Mouse (Mus musculus): Measurements from ENCODE around the gene Msmb. TPM values are rescaled to one million over a fixed set of nuclear protein-coding genes. Genes with fewer than 3 reads are reported as not detected.

Msmb gene
- total RNA-seq, 2 experiments from 2014 or later: not detected

DNA sequence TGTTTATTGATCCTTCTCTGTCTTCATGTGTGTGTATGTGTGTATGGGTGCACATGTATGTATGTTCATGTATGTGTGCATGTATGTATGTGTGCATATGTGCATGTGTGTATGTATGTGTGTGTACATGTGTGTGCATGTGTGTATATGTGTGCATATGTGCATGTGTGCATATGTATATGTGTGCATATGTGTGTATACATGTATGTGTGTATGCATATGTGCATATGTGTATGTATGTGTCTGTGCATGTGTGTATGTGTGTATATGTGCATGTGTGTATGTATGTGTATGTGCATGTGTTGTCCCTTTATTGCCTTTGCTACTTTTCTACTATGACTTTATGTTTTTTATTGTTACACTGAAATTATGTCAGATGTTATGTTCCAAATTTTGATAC lies 2.9 kb downstream of the Msmb start:
- intact Hi-C loops (cut with DNase I): no loop called here
- DNase-seq (ENCODE audit: low spot score): no peak

DNA sequence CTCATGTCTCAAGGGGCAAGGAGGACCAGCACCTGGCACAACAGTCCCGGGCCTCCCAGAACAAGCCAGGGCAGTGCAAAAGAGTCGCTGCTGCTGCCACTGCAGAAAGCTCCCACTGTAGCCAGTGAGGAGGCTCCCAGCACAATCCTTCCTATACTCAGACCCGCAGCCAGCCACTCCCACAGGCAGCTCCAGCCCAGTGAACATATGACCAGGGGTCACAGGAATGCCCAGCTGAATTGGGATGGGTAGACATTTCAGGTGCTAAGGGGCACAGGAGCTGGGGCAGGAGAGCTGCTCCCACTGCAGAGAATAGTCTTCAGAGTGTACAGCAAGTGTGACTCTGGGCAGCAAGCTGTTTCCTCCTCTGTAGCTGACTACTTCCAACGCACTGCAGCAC lies 3.6 kb downstream of the Msmb start:
- intact Hi-C loops (cut with DNase I): no loop called here
- no peak for DNase-seq (ENCODE audit: low spot score)

DNA sequence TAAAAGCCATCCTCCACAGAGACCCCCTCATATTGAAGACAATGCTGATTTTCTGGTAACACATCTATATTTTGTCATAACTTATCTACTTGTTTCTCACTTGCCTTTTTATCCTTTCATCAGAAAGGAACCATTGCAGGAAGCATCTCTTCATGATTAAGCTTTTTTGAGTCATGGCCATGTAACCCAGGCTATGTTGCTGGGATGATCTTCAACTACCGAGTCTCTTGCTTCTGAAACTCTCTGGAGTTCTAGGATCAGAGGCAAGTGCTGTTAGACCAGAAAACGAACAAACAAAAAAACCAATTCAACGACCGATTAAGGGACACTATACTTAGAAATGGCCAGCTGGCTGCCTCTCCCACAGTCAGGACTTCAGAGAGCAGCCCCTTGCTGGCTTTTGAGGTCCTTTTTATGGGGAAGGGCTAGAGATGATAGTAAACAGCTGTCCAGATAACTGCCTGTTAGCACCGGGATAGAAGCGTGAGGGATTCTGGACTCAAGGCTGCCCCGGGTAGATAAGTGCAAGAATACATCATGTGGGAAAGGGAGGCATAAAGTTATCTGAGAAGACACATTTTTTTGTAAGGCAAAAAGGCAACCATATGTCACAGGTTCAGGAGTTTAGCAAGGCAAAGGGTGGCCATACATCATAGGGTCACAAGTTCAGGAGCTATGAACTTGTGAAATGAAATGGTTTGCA lies 4.1 kb downstream of the Msmb start:
- DNase-seq (ENCODE audit: low spot score): no peak
- intact Hi-C loops (cut with DNase I): no loop called here

DNA sequence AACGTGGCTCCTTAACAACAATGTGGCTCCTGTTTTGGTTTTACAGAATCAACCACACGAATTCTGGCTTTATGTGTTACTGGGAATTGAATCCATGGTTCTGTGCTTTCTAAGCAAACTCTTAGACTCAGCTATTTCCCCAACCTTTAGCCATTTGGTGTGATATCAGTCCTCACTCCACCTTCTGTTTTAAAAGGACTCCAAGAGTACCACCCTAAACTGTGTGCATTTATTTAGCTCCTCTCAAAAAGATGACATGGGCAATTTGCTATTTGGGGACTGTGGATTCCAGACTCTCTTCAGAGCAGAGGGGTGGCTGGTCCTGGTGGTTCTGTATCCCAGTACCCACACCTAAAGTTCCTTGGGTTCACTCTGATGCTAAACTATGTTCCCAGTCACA lies 4.8 kb downstream of the Msmb start:
- intact Hi-C loops (cut with DNase I): no loop called here
- no peak for DNase-seq (ENCODE audit: low spot score)

DNA sequence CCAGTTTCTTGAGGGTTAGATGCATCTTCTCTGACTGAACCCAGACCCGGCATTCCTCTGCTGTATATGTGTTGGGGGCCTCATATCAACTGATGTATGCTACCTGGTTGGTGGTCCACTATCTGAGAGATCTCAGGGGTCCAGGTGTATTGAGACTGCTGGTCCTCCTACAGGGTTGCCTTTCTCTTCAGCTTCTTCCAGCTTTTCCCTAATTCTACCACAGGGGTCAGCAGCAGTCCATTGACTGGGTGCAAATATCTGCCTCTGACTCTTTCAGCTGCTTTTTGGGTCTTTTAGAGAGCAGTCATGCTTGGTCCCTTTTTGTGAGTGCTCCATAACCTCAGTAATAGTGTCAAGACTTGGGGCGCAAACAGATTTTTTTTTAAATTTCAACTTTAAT lies 9.0 kb downstream of the Msmb start:
- intact Hi-C loops (cut with DNase I): no loop called here
- no peak for DNase-seq (ENCODE audit: low spot score)

DNA sequence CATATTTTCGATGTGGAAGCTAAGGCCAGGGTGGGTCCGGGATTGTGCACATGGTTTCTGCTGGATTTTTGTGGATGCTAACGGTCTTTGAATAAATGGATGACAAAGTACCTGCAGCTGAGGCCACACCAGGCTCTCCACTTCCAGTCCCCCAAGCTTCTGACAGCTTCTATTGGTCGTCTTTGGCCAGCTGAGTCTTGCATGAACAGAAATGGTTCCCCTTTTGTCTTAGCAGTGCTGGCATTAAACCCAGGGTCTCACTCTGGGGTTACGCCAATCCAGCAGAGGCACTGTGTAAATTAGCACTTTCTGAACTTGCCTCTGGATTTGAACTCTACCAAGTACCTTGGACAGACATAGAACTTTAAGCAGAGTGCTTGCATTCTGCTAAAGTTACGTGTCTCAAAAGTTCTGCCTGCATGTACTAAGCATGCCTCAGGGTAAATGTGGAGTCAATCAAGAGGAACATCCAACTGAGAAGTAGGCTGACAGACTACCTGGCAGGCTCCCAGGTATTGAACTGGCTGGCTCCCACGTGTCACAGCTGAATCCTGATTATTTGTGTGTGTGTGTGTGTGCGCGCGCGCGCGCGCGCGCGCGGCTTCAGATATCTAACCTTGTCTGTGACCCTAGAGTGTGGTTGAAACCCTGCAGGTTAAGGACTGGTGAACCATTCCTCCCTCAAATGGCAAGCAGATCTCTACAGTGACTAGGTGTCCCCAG lies 10.6 kb downstream of the Msmb start:
- DNase-seq (ENCODE audit: low spot score): no peak
- intact Hi-C loops (cut with DNase I): no loop called here

DNA sequence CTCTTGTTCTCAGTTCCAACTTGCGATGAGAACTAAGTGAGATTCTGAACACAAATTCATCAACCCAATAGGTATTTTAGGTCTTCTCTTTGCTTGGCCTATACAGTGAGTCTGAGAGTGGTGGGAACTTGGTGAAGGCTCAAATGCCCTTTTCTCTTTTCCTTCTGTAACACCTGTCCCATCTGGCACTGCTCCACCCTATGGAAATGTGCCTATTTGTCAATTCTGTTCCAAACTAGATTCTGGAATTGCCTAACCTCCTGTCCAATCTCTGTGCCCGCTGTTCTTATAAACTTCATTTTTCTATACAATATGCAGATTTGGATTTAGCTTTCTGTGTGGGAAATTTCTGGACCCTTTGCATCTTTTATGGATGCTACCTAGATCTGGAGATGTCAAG lies 11.3 kb downstream of the Msmb start:
- DNase-seq (ENCODE audit: low spot score): no peak
- intact Hi-C loops (cut with DNase I): no loop called here

DNA sequence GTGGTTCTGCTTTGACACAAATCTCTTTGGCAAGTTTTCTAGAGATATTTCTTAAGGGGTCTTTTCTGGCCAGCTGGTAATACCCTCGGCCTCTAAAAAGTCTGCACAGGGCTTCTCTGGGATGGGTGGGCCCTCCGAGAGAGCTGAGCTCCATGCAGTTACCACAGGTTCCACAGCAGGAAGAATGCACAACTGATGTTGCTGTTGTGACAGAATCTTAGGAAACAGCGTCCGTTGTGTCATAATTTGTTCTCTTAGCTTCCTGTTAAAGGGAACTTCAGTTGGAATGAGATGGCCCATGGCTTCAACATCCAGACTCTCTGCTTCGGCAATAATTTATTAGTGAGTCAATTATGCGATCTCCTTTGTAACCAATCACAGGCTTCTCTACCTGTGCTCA lies 12.9 kb downstream of the Msmb start:
- intact Hi-C loops (cut with DNase I): loop anchor here (5.0 kb wide), 1 partner anchor 67 kb away; the partner anchor contains the start of genes Dph3 and Oxnad1
- no peak for DNase-seq (ENCODE audit: low spot score)

DNA sequence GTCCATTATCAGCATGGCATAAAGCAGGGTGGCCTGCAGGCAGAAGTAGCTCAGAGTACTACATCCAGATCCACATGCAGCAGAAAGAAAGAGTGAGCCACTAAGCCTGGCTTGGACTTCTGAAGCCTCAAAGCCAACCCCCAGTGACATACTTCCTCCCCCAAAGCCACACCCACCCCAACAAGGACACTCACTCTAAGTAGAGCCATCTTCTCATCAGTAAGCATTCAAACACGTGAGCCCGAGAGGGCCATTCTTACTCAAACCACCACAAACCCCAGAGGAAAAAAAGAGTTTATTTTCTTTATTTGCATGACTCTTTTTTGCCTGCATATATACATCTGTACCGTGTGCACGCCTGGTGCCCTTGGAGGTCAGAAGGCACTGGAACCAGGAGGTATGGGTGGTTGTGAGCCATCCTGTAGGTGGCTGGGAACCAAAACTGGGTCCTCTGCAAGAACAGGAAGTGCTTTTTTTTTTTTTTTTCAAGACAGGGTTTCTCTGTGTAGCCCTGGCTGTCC lies 17.4 kb downstream of the Msmb start:
- no peak for DNase-seq (ENCODE audit: low spot score)
- intact Hi-C loops (cut with DNase I): loop anchor here (5.0 kb wide), 1 partner anchor 72 kb away; the partner anchor contains the start of genes Dph3 and Oxnad1

DNA sequence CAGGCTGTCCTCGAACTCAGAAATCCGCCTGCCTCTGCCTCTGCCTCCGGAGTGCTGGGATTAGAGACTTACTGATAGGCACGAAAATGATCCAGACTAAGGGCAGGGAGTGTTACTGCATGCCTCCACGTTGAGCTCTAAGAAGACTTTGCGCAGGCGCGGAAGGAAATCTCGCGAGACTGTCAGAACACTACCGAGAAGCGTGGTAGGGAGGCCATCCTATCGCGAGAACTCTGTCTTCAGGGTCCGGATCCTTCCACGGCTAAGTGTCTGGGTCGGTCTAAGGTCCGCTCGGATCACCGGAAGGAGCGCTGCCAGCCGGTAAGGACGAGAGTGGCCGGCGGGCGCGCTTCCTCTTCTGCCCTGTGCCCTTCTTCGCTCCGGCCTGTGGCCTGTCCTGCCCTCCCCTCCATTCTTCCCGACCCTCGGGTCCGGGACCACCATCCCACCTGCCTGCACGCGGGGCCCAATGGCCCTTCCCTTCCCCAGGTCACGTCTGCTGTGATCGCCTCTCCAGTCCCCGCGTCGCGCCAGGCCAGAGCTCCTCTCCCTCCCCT lies 17.9 kb downstream of the Msmb start, which contains the start of gene Ncoa4:
Ncoa4 (plus strand) TSS at position 176 of the 557 bp plus-strand sequence.
- intact Hi-C loops (cut with DNase I): loop anchor here (5.0 kb wide), 1 partner anchor 72 kb away; the partner anchor contains the start of genes Dph3 and Oxnad1
- DNase-seq (ENCODE audit: low spot score): peak; percentile 96

DNA sequence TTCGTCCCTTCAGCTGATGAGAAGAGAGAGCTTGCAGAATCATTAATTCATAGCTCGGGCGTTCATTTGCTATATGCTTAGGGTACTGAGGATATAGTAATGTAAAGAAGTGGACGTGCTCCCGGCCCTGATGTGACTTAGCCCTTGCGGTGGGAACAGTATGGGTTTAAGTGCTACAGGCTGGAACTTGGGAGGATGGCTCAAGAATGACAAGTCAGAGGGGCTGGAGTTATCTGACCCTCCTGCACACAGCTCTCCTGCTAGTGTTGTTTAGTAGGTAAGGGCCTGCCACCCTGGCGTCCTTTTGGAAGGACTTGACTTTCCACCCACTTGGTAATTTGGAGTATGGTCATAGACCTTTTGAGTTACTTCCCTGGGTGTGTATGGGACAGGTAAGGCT lies 18.7 kb downstream of the Msmb start:
- intact Hi-C loops (cut with DNase I): no loop called here
- no peak for DNase-seq (ENCODE audit: low spot score)

DNA sequence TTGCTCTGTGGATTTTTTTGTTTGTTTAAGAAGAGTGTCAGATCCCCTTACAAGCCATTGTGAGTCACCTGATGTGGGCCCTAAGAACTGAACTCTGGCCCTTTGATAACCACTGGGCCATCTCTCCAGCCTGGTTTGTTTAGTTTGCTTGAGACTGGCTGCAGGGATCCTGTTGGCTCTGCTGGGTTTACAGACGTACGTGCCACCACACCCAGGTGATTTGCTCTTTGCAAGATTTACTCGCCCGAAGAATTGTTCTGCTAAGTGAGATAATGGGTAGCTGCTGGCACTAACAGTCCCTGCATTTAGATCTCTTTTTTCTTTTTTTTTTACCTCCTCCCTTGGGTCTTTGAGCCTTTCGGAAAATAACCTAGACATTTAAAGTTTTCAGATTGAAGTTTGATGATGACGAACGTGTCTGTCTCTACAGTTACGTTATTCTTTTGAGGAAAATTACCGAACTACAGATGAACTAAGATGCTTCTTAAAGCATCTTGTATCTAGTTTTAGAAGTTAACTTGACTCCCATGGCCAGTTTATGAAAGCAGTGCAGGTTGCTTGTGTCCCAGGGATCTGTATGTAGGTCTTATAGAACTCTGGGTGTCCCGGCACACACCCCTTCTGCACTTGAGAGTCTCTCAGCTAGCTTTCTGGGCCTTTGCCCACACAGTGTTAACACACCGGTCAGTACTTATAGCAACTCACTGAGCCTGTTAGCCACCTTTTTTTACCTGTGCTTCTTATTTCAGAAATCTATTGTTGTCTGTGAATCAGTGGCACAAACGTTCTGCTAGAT lies 19.5 kb downstream of the Msmb start:
- intact Hi-C loops (cut with DNase I): no loop called here
- DNase-seq (ENCODE audit: low spot score): no peak

DNA sequence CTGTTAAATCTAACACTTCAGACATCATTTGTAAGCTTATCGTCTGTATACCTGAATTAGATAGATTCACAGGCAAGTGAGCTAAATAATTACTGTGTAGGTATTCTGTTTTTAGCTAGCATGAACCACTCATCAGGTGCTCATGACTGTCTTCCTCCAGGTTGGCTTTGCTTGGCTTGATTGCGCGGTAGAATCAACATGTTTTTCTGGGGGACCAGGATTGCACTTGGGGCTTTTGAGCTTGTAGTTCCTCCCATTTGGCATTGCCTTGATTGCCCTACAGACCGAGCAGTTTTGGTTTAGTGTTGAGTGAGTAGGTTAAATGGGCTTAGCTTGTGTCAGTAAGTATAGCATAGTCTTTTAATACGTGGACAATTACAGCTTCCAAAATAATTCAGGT lies 20.4 kb downstream of the Msmb start:
- DNase-seq (ENCODE audit: low spot score): no peak
- intact Hi-C loops (cut with DNase I): no loop called here

DNA sequence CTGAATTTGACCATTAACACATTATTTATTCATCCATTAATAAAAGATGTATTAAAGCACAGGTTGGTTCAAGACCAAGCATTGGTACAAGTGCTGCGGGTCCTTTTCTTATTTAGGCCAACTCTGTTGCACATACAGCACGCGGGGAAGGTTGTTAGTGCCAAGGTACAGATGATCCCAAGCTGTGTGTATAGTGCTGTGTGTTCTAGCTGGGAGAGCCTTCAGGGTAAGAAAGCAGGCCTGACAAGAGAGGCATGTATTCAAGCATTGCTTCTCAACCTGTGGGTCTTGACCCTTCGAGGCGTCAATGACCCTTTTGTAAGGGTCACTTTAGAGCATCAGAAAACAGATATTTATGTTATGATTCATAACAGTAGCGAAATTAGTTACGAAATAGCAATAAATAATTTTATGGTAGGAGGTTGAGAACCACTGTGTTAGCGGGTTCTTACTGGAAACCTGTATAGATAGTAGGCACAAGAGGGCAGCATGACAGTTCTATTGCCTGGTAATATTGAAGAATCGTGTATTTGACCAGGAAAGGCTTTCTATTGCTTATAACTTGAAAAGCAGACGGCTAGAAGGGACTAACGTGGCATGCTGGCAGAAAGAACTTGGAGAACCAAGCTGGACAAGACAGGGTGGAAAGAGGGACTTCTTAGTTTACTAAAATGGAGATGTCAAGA lies 21.5 kb downstream of the Msmb start:
- intact Hi-C loops (cut with DNase I): no loop called here

DNA sequence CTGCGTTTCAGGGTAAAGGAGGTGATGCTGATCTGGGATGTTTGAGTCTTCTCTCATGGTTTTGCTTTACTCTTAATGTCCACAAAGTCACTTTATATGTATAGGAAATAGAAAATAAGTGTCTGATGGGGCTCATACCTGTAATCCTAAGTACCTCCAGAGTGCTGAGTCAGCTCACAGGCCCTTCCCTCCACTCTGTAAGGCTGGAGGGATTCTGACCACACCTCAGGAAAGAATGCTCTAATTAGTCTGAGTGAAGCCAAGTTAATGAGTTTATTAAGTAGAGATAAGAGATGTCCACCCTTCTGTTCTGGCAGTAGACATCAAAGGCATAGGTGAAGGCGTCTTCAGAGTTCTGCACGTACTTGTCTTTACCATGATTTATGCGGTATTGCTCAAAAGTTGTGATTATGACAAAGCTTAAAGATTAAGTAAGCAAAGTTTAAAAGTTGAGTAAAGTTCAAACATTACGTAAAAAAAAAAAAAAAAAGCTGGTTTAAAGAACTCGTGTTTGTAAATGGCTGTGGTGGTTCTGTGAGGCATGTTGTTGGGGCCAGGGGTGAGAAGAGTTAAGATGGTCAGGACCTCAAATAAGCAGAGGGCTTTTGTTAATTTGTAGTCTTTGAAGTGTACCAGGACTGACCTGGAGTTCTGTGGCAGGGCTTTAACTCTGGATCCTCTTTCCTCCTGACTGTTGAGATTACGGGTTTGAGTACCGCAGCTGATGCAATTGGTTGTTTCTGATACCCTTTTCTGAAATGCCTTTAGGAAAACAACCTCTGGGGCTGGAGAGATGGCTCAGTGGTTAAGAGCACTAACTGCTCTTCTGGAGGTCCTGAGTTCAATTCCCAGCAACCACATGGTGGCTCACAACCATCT lies 22.6 kb downstream of the Msmb start:
- intact Hi-C loops (cut with DNase I): no loop called here
- DNase-seq (ENCODE audit: low spot score): no peak

More for the DNA sequence above, 21.5 kb downstream of the Msmb start:
- DNase-seq (ENCODE audit: low spot score): no peak

DNA sequence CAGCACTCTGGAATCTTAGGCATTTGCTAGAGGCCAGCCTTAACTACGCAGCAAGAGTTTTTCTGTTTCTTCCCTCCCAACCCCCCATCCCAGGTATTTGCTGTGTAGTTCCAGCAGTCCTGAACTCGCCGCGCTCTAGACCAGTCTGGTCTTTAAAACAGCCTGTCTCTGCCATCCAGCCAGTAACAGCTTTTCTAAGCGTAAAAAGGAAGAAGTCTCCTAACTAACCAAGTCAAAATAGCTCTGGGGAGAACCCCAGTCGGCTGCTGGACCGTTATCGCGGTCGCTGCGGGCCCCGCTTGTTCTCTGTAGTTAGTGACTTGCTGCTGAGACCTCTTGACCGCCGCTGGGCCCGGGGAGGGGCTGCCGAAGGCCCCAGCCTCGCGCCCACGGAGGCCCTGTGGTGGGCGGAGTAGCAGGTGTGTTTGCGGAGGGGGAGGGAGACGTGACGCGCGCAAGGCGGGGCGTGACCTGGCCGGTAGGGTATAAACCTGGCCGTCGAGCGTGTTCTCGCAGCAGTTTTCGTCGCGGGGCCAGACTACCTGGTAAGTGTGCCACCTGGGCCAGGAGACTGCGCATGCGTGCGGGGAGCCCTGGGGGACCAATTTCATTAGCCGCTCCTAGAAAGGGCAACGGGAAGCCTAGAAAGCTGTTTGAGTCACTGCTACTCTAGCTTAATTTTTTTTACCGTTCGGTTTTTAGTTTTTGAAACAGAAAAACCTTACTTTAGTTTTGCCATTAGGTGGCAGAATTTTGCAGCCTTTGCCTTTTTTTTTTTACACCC lies 23.6 kb downstream of the Msmb start:
- peak; percentile 47 for DNase-seq (ENCODE audit: low spot score)
- intact Hi-C loops (cut with DNase I): no loop called here

DNA sequence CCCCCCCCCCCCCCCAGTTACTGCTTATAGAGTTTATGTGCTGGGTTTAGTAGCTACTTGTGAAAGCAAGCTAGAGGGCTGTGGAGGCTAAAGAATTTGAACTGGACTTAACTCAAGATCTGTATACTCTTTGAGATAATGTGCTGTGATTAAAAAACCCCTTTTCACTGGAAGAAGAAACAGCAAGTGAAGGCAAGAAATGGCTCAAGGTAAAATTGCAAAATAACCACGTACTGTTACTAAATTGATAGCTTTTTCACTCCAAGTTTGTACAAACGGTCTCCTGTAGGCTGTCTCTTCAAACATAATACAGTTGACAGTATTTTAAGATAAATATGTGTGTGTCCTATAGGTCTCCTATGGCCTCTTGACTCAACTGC lies 24.2 kb downstream of the Msmb start:
- no peak for DNase-seq (ENCODE audit: low spot score)
- intact Hi-C loops (cut with DNase I): no loop called here

DNA sequence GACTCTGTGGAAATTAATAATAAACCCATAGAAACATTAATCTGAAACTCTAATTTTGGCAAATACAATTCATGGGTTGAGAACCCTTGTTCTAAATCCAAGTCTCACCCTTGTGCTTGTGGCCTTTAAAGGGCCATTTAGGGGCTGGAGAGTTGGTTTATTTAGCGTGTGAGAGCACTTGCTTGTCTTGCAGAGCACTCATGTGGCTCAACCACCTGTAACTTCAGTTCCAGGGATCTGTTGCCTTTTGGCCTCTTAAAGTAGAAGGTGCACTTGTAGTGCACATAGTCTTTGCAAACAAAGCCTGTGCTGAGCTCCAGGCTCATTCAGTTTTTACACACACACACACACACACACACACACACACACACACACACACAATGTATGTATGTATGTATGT lies 25.0 kb downstream of the Msmb start:
- no peak for DNase-seq (ENCODE audit: low spot score)
- intact Hi-C loops (cut with DNase I): no loop called here
